Mouse (Mus musculus): ENCODE results near the gene Ubac2.

- no peak for TF ChIP-seq EP300 (IDR thresholded peaks at IDR 0.05; ENCODE audit: low read depth)
- no peak for TF ChIP-seq CTCF (IDR thresholded peaks at IDR 0.05; ENCODE audit: low read depth)
Measured at GRCm38 (mm10) chr14:121958041-121958750, 79.8 kb downstream of the Ubac2 start.
